Mouse (Mus musculus) frontal cortex, adult (tissue): Measurements from ENCODE around the gene Pxn.
A peak's percentile ranks its signal among the peaks of the same experiment; 100 is the strongest.

Source experiments
- ATAC-seq: cut with Nextera tagmentation; 2 replicates; pipeline ENCODE4 v1.9.2; 2017; ENCODE audit warnings: mild to moderate bottlenecking, moderate library complexity, mixed read lengths; ENCODE audit not compliant: low TSS enrichment

Pxn gene

GRCm38 (mm10) chr5:115579363-115579762 is 72.9 kb downstream of the Pxn start:
- ATAC-seq, result peak; percentile 57; the same call in 1 of the 2 replicates

DNA sequence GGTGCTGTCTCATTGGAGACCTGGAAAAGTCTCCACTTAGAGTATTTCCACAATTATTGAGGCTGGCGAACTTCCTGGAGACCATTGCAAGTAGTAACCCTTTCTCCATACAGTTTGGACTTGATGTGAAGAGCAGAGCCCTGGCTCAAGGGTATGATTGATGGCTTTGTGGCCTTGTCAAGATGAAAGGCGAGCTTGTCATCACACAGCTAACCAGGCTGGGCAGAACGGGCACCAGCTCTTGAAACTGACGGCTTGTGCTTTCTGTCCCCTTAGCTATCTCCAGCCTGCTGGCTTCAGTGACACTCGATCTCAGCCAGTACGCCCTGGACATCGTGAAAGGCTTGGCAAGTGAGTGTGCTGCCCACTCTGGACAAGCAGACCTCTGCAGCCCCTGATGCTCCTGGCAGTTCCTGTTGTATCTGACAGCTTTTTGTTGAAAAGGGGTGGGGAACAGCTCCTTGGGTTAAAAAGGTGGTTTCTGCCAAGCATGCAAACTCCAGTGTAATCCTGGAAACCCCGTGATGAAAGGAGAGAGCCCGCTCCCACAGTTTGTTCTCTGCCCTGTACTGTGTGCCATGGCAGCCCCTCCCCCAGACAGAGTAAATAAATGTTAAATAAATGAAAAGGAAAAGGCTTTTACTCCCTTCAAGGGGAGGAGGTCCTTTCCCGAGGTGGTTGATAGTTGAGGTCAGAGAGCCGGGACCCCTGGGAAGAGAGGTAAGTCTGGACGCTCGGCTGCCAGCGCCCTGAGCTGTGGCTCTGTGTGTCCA is 73.9 kb downstream of the Pxn start:
- no peak for ATAC-seq

GRCm38 (mm10) chr5:115581662-115582061 is 75.2 kb downstream of the Pxn start:
- ATAC-seq, result no peak

GRCm38 (mm10) chr5:115585616-115586015 is 79.1 kb downstream of the Pxn start:
- ATAC-seq, result no peak

- no peak; the same call in 1 of the 2 replicates for ATAC-seq
Measured at GRCm38 (mm10) chr5:115586166-115586565, 79.7 kb downstream of the Pxn start.

DNA sequence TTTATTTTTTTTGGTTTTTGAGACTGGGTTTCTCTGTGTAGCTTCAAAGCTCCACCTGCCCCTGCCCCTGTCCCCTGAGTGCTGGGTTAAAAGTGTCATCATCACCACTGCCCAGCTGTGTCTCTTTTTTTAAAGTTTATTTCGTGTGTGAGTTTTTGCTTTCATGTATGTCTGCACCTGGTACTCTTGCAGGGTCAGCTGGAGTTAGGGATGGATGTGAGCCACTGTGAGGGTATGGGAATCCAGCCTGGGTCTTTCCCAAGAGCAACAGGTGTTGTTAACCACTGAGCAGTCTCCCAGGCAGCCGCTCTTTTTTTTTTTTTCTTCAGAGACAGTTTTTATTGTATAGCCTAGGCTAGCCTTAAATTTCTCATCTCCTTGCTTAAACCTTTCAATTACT is 80.3 kb downstream of the Pxn start:
- no peak for ATAC-seq

DNA sequence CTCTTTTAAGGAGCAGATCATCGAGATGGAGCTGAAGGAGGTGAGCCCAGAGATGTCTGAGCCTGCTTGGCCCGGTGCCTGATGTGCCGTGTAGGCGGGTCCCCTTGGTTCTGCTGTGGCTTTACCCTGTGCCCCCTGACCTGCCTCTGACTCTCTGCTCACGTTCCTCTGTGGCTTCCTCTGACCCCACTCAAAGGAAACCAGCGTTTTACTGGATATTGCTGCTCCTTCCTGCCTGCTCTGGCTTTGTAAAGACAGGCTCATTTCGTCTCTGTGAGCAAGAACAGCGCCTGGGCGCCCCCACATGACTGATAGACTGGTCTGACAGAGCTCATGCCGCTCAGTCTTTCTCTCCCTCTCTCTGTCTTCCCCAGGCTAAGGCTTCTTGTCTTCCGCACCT is 84.6 kb downstream of the Pxn start:
- ATAC-seq, result no peak

DNA sequence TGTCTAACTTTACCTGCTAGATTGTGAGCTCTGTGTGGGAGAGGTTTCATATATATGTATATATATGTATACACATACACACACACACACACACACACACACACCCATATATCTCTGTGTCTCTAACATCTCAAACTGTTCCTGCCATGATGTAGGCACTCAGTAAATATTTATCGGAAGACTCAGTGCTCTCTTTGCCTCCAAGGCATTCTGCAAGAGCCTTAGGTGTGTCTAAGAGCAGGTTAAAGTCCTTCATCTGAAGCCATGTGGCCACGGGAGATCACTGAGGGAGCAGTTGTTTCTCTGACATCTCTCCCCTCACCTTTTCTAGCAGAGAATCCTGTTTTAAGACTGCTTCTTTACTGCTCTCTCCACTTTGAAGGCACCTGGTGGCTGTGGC is 85.0 kb downstream of the Pxn start:
- no peak for ATAC-seq

DNA sequence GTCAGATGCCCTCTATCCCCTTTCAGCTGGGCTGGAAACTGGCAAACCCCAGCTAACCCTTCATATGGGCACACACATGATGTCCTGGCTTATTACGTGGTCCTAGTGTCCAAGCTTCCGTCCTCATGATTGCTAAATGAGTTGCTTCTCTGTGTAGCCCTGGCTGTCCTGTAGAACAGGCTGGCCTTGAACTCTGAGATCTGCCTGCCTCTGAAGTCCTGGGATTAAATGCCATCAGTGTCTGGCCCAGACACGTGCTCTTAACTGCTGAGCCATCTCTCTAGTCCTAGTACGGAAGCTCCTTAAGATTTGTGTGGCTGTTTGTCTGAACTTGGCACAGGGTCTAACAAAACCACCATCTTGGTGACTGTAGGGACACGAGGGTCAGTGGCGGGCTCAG is 97.1 kb downstream of the Pxn start:
- ATAC-seq, result no peak
